Mouse (Mus musculus): ENCODE measurements around the gene Kif1a.

DNA sequence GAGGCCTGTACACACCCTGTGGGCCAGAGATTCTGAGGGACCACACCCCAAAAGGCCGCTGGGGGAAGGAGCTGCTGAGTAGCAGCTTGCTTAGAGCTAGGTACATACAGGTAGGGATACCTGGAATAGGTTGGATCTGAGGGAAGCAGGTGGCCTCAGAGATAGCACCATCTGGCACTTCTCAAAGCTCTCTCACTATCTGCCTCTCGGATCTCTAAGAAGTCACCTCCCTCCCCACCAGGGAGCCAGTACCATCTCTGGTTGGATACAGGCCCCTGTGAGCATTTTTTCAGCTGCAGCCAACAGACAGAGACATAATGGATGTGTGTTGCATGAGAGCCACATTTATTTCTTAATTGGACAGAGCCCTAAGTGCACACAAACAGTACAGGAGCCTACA lies 86.6 kb downstream of the Kif1a start:
- no peak for TF ChIP-seq CTCF (IDR thresholded peaks at IDR 0.05; ENCODE audit: low read depth)
- no peak for TF ChIP-seq EP300 (IDR thresholded peaks at IDR 0.05; ENCODE audit: low read depth)

Data from heart, postnatal 0 days (tissue).